Comparison of ENCODE assay signal across 7 mouse cellular contexts in genomic region chr19:10190796-10191195, GRCm38 (mm10). TPM values are rescaled to one million over a fixed set of nuclear protein-coding genes. Genes with fewer than 3 reads are reported as not detected.
DNase-seq lines count a peak whose midpoint lies in the region; ATAC-seq and TF ChIP-seq lines count a peak whose summit lies in the region.

No protein-coding gene starts in this region.

- peaks cover 76% of the 10 kb centered on the region for H3K36me3 ChIP-seq in C2C12 (ENCODE audit: control insufficient read depth, insufficient read depth)
- peaks cover 58% of the 10 kb centered on the region for H3K36me3 ChIP-seq in ES-E14 (ENCODE audit: control insufficient read depth, insufficient read depth, low read length, poor library complexity, severe bottlenecking)
- peaks cover 10% of the 10 kb centered on the region; the same call in 1 of the 2 replicates for H3K36me3 ChIP-seq in lung, postnatal 0 days (ENCODE audit: insufficient read depth, low read length)

- 28% methylated on average over 2 of the region's 2 CpGs for WGBS in lung, postnatal 0 days

- H3K9me3 ChIP-seq in ES-E14 (ENCODE audit: control insufficient read depth, insufficient read depth, low read depth, low read length) = no peaks in the 10 kb centered on the region
- H3K9me3 ChIP-seq in lung, postnatal 0 days (ENCODE audit: low read length) = no peaks in the 10 kb centered on the region

- H3K27me3 ChIP-seq in C2C12 (ENCODE audit: control insufficient read depth, insufficient read depth, insufficient read length) = no peaks in the 10 kb centered on the region
- H3K27me3 ChIP-seq in lung, postnatal 0 days (replicated peaks; ENCODE audit: insufficient read depth, low read length) = no peaks in the 10 kb centered on the region

- DNase-seq in ES-E14 (ENCODE audit: low read depth, low spot score) = peak; percentile 74
- peak; percentile 88 to 90 for DNase-seq in cerebellum, postnatal 10 days
- peak; percentile 44 for DNase-seq in gastrocnemius, postnatal 25 days
- peak; percentile 50 to 87 for DNase-seq in layer of hippocampus, adult 18-20 months (ENCODE audit: low spot score in 2 of 2)
- DNase-seq in lung, postnatal 0 days (ENCODE audit: low spot score) = peak; percentile 76
- DNase-seq in spleen, postnatal 14 days (ENCODE audit: low spot score in 2 of 2) = peak; percentile 57 to 71

- no peak overlapping the region for H3K9ac ChIP-seq in ES-E14 (ENCODE audit: insufficient read depth, low read depth, low read length, poor library complexity, severe bottlenecking)
- H3K9ac ChIP-seq in lung, postnatal 0 days (replicated peaks; ENCODE audit: low read depth) = no peak overlapping the region

- H3K4me3 ChIP-seq in C2C12 (ENCODE audit: insufficient read depth, poor library complexity, severe bottlenecking) (no peak overlapping the region), ES-E14 (ENCODE audit: insufficient read depth in 1 of 2, low read depth in 1 of 2, low read length in 2 of 2, poor library complexity in 1 of 2, severe bottlenecking in 1 of 2) (no peak overlapping the region)
- H3K4me3 ChIP-seq in lung, postnatal 0 days (ENCODE audit: low read depth, low read length) = no peak overlapping the region

- H3ac ChIP-seq in C2C12 (ENCODE audit: control insufficient read depth, insufficient read length, low read depth) = no peak overlapping the region

- peaks cover 7% of the 10 kb centered on the region for H3K79me2 ChIP-seq in C2C12 (ENCODE audit: control insufficient read depth, insufficient read depth)

- no peak overlapping the region for H3K27ac ChIP-seq in ES-E14 (ENCODE audit: insufficient read depth, low read depth, low read length, poor library complexity, severe bottlenecking)
- no peak overlapping the region for H3K27ac ChIP-seq in lung, postnatal 0 days (ENCODE audit: low read length)

- no peak overlapping the region for H3K4me2 ChIP-seq in lung, postnatal 0 days (replicated peaks; ENCODE audit: low read depth, low read length)

- TF ChIP-seq CTCF in C2C12 (IDR thresholded peaks at IDR 0.05; ENCODE audit: control insufficient read depth, insufficient read depth, insufficient read length) = peak; percentile 44
- TF ChIP-seq CTCF in lung, postnatal 0 days (IDR thresholded peaks at IDR 0.05) = peak; percentile 86

- H3K79me3 ChIP-seq in C2C12 (ENCODE audit: low read depth) = no peaks in the 10 kb centered on the region

- in situ Hi-C loops in ES-E14 (cut with MboI; ENCODE audit: low sequenced_read_pairs in 2 of 2, unreplicated experiment in 2 of 2) = no loop called here

- peak; percentile 52 for ATAC-seq in lung, postnatal 0 days

- peaks cover 0 to 7% of the 10 kb centered on the region in 2 experiments; a peak in 1 of 4 replicates for H3K4me1 ChIP-seq in ES-E14 (ENCODE audit: control insufficient read depth in 2 of 2, insufficient read depth in 2 of 2, low read length in 2 of 2, poor library complexity in 1 of 2)
- H3K4me1 ChIP-seq in lung, postnatal 0 days (ENCODE audit: insufficient read depth, low read depth, low read length) = no peaks in the 10 kb centered on the region

- no peak for TF ChIP-seq EP300 in lung, postnatal 0 days (IDR thresholded peaks at IDR 0.05)

TF ChIP-seq in C2C12, 6 proteins besides CTCF, POLR2A, EP300 and RAD21:
- TF ChIP-seq MYOG (IDR thresholded peaks at IDR 0.05; ENCODE audit: control insufficient read depth, extremely low read depth, insufficient read length) (no peak), USF1 (IDR thresholded peaks at IDR 0.05; ENCODE audit: low read depth) (no peak), CEBPB (IDR thresholded peaks at IDR 0.05; ENCODE audit: low read depth) (no peak), MAX (IDR thresholded peaks at IDR 0.05) (no peak), MYOD1 (IDR thresholded peaks at IDR 0.05; ENCODE audit: control insufficient read depth, insufficient read length, low read depth) (no peak), FOSL1 (IDR thresholded peaks at IDR 0.05; ENCODE audit: insufficient read depth, low read length, poor library complexity, severe bottlenecking) (no peak)
TF ChIP-seq in C2C12: peak in this region for 0.

TF ChIP-seq in ES-E14, 5 proteins besides CTCF, POLR2A, EP300 and RAD21:
- TF ChIP-seq MAFK (IDR thresholded peaks at IDR 0.05; ENCODE audit: insufficient read depth, low read depth, low read length) = no peak
- TF ChIP-seq ZNF384 (IDR thresholded peaks at IDR 0.05; ENCODE audit: low read depth, low read length) = peak; percentile 80

RNA-seq across cellular contexts. Expression of gene Fads1, which starts 8.1 kb away (rescaled TPM):
- polyA plus RNA-seq in C2C12 (2012; fragmentation: generic; extraction: Trizol) = 62.3 TPM
- total RNA-seq in ES-E14 (2012; rRNA removed) = 47.4 and 74.0 TPM in 2 replicates
- 1 to 10 TPM; 6.9 to 8.2 TPM for total RNA-seq in gastrocnemius, postnatal 25 days (2021)
- total RNA-seq in layer of hippocampus, adult 18-20 months (2021) = 100 to 1,000 TPM; 187 to 200 TPM
- 44.5 and 48.8 TPM in 2 replicates for polyA plus RNA-seq in lung, postnatal 0 days (2015; fragmentation: Nextera tagmentation; extraction: Ambion mirVana)

RNA-seq across cellular contexts. Expression of gene Tmem258, which starts 13.0 kb away (rescaled TPM):
- polyA plus RNA-seq in C2C12 (2012; fragmentation: generic; extraction: Trizol) = 339 TPM
- total RNA-seq in ES-E14 (2012; rRNA removed) = 440 and 455 TPM in 2 replicates
- 10 to 100 TPM; 81.8 to 94.5 TPM for total RNA-seq in gastrocnemius, postnatal 25 days (2021)
- total RNA-seq in layer of hippocampus, adult 18-20 months (2021) = 10 to 100 TPM; 81.9 to 84.8 TPM
- polyA plus RNA-seq in lung, postnatal 0 days (2015; fragmentation: Nextera tagmentation; extraction: Ambion mirVana) = 362 and 394 TPM in 2 replicates

RNA-seq across cellular contexts. Expression of gene Fen1, which starts 13.2 kb away (rescaled TPM):
- polyA plus RNA-seq in C2C12 (2012; fragmentation: generic; extraction: Trizol) = 83.7 TPM
- 110 and 113 TPM in 2 replicates for total RNA-seq in ES-E14 (2012; rRNA removed)
- 1 to 10 TPM; 2.9 to 3.7 TPM for total RNA-seq in gastrocnemius, postnatal 25 days (2021)
- 10 to 100 TPM in 1 of 2 experiments, 1 to 10 TPM in 1; 9.5 to 10.7 TPM for total RNA-seq in layer of hippocampus, adult 18-20 months (2021)
- 18.0 and 18.7 TPM in 2 replicates for polyA plus RNA-seq in lung, postnatal 0 days (2015; fragmentation: Nextera tagmentation; extraction: Ambion mirVana)

RNA-seq across cellular contexts. Expression of gene Myrf, which starts 49.8 kb away (rescaled TPM):
- polyA plus RNA-seq in C2C12 (2012; fragmentation: generic; extraction: Trizol) = 0.21 TPM
- total RNA-seq in ES-E14 (2012; rRNA removed) = 35.9 and 58.1 TPM in 2 replicates
- not detected for total RNA-seq in gastrocnemius, postnatal 25 days (2021)
- total RNA-seq in layer of hippocampus, adult 18-20 months (2021) = 10 to 100 TPM; 31.9 to 33.9 TPM
- 5.0 and 5.9 TPM in 2 replicates for polyA plus RNA-seq in lung, postnatal 0 days (2015; fragmentation: Nextera tagmentation; extraction: Ambion mirVana)
